Mouse (Mus musculus): Measurements from ENCODE around the gene Tlx2.

GRCm38 (mm10) chr6:83115011-83115671, 45.0 kb upstream of the Tlx2 start, which contains the start of gene Mogs:
- TF ChIP-seq CTCF (IDR thresholded peaks at IDR 0.05; ENCODE audit: borderline replicate concordance, extremely low read depth, insufficient read depth, insufficient read length) (no peak), POLR2A (IDR thresholded peaks at IDR 0.05; ENCODE audit: borderline replicate concordance, extremely low read depth, insufficient read depth, insufficient read length, poor library complexity, severe bottlenecking) (peak; percentile 93)
